Mouse (Mus musculus): ENCODE measurements around the gene 4930404H24Rik. TPM values are rescaled to one million over a fixed set of nuclear protein-coding genes. Genes with fewer than 3 reads are reported as not detected.

4930404H24Rik gene
- polyA plus RNA-seq, 1 experiment, result 4.2 TPM

DNA sequence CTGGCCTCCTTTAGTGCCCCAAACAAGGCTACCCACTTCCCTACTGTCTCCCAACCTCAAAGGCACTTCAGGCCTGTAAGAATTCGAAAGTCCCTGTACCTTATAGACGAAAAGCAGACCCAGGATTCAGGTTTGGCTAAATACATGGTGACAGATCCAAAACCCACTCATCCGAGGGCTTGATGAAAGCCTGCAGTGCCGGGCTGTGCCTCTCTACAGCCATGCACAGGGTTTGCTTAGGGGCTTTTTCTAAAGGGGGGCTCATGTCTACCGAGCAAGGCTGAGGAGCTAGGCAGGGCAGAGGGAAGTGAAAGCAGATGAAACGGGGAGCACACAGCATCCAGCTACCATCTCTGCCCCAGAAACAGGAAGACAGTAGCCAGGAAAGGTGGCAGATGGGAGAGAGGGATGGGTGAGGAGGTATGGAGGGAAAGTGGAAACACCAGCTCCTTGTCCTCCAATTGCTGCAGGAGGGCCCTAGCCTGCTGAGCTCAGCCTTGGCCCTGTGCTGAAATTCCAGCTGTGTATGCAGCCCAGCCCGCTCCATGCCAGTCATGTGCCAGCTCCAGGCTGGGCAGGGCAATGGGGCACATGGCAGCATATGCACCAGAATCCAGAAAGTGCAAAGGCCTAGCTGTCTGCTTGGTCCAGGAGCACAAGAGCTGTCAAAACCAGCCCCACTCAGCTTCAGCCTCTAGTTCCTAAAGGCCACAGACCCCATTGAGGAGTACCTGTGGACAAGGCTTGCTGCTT is 11.3 kb upstream of the 4930404H24Rik start:
- no peak overlapping the region for H3K4me3 ChIP-seq (ENCODE audit: control insufficient read depth, low read depth, low read length)
- TF ChIP-seq CTCF (IDR thresholded peaks at IDR 0.05; ENCODE audit: control insufficient read depth, insufficient read depth, insufficient replicate concordance, low read depth, low read length), result no peak
- no peak for TF ChIP-seq POLR2A (IDR thresholded peaks at IDR 0.05; ENCODE audit: control insufficient read depth, low read depth, low read length)
- no peaks in the 10 kb centered on the region for H3K27me3 ChIP-seq (ENCODE audit: control insufficient read depth, insufficient read depth, low read length)
- H3K27ac ChIP-seq (ENCODE audit: control insufficient read depth, insufficient read depth, low read depth, low read length), result no peak overlapping the region
- H3K36me3 ChIP-seq (ENCODE audit: control insufficient read depth, insufficient read depth, low read length), result no peaks in the 10 kb centered on the region; the same call in none of the 2 replicates
- no peaks in the 10 kb centered on the region; the same call in 1 of the 2 replicates for H3K4me1 ChIP-seq (ENCODE audit: control insufficient read depth, insufficient read depth, low read length)

DNA sequence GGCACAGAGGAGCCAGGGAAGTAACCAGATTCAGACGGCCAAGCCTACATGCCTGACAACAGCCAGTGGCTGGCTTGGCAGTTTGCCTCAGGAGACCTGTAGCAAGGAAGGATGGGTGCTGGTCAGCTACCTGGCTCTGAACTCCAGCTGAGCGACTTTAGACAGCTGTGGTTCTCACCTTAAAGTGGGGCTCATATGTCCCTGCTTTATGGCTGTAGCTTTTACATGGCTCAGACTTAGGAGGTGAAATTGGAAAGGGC is 10.8 kb upstream of the 4930404H24Rik start:
- H3K27ac ChIP-seq (ENCODE audit: control insufficient read depth, insufficient read depth, low read depth, low read length), result no peak overlapping the region
- H3K27me3 ChIP-seq (ENCODE audit: control insufficient read depth, insufficient read depth, low read length), result no peaks in the 10 kb centered on the region
- TF ChIP-seq CTCF (IDR thresholded peaks at IDR 0.05; ENCODE audit: control insufficient read depth, insufficient read depth, insufficient replicate concordance, low read depth, low read length), result no peak
- TF ChIP-seq POLR2A (IDR thresholded peaks at IDR 0.05; ENCODE audit: control insufficient read depth, low read depth, low read length), result no peak
- no peak overlapping the region for H3K4me3 ChIP-seq (ENCODE audit: control insufficient read depth, low read depth, low read length)
- no peaks in the 10 kb centered on the region; the same call in none of the 2 replicates for H3K36me3 ChIP-seq (ENCODE audit: control insufficient read depth, insufficient read depth, low read length)
- H3K4me1 ChIP-seq (ENCODE audit: control insufficient read depth, insufficient read depth, low read length), result no peaks in the 10 kb centered on the region; the same call in 1 of the 2 replicates

DNA sequence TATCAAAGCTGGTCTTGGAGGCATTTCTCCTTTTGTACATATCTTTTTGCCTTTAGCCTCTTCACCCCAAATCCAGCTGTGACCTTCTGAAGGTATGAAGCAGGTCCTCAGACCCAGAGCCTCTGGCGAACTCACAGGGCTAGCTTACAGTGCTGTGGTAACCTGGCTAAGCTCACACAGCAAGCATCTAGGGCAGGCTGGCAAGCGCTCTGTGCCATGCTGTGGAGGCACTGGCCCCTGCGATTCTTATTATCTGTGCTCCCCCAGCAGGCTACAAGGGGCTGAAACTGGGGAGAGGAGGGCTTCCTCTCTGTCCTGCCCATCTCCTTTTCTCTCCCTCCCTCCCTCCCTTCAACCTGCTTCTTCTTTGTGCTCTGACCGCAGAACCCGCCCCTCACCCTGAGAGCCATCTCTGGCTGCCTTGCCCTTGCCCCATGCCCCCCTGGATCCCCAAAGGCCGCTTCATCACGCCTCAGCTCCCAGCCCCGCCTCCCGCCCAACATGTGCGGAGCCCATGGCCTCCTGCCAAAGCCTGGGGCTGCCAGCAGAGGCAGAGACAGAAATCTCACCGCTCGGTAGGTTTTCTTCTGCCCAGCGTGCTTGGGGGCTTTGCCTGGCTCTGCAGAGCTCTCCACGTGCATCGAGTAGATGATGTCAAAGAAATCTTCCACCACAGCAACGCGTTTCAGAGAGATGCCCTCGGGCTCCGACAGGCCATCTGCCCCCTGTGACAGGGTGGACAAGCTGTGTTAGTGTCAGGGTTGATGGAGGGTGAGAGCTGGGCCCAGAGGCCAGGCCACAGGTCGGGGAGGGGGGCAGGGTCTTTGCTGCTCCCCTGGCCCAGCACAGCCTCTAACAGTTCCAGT is 9.2 kb upstream of the 4930404H24Rik start:
- 0 out of 2 replicates have a peak, but pooled peaks have one; percentile 14 for TF ChIP-seq POLR2A (IDR thresholded peaks at IDR 0.05; ENCODE audit: control insufficient read depth, low read depth, low read length)
- no peak for TF ChIP-seq CTCF (IDR thresholded peaks at IDR 0.05; ENCODE audit: control insufficient read depth, insufficient read depth, insufficient replicate concordance, low read depth, low read length)
- no peaks in the 10 kb centered on the region; the same call in 1 of the 2 replicates for H3K36me3 ChIP-seq (ENCODE audit: control insufficient read depth, insufficient read depth, low read length)
- no peak overlapping the region for H3K4me3 ChIP-seq (ENCODE audit: control insufficient read depth, low read depth, low read length)
- H3K27me3 ChIP-seq (ENCODE audit: control insufficient read depth, insufficient read depth, low read length), result no peaks in the 10 kb centered on the region
- H3K4me1 ChIP-seq (ENCODE audit: control insufficient read depth, insufficient read depth, low read length), result no peaks in the 10 kb centered on the region; the same call in 1 of the 2 replicates
- H3K27ac ChIP-seq (ENCODE audit: control insufficient read depth, insufficient read depth, low read depth, low read length), result no peak overlapping the region

DNA sequence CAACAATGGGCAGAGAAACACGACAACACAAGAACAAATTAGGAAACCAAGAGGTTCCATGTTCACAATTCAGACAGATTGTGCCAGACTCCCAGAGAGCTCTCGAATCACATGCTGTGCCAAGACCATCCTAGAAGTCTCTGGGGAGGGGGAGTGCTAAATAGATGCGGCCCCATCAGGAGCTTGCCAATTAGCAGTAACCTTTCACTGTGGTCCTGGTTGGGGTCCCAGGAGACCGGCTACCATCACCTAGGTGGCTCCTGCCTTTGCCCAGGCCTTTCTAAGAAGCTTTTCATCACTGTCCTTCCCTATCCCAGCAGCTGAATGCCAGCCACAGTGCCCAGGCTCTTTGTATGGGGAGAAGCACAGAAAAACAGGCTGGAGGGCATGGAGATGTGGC is 8.5 kb upstream of the 4930404H24Rik start:
- H3K27ac ChIP-seq (ENCODE audit: control insufficient read depth, insufficient read depth, low read depth, low read length), result no peak overlapping the region
- H3K27me3 ChIP-seq (ENCODE audit: control insufficient read depth, insufficient read depth, low read length), result no peaks in the 10 kb centered on the region
- TF ChIP-seq CTCF (IDR thresholded peaks at IDR 0.05; ENCODE audit: control insufficient read depth, insufficient read depth, insufficient replicate concordance, low read depth, low read length), result no peak
- no peak for TF ChIP-seq POLR2A (IDR thresholded peaks at IDR 0.05; ENCODE audit: control insufficient read depth, low read depth, low read length)
- H3K4me1 ChIP-seq (ENCODE audit: control insufficient read depth, insufficient read depth, low read length), result no peaks in the 10 kb centered on the region; the same call in 1 of the 2 replicates
- H3K36me3 ChIP-seq (ENCODE audit: control insufficient read depth, insufficient read depth, low read length), result no peaks in the 10 kb centered on the region; the same call in 1 of the 2 replicates
- H3K4me3 ChIP-seq (ENCODE audit: control insufficient read depth, low read depth, low read length), result no peak overlapping the region

DNA sequence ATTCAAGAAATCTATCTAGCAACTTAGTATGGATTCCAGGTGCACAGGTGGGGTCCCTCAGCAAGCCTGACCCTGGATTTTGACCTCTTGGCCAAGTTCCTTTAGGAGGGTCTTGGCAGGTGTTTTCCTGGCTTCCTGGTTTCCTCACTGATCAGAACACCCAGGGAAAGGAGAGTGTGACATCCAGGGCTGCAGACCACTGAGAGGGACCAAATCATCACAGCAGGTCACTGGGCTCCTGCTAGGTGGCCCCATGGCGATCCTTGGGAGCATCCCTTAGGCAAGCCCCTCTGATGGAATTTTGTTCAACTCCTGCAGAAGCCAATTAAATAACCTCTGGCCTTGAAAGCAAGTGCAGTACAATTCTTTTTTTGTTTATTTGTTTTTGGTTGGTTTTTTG is 2.5 kb upstream of the 4930404H24Rik start:
- peaks cover 18% of the 10 kb centered on the region for H3K4me1 ChIP-seq (ENCODE audit: control insufficient read depth, insufficient read depth, low read length)
- H3K27me3 ChIP-seq (ENCODE audit: control insufficient read depth, insufficient read depth, low read length), result no peaks in the 10 kb centered on the region
- no peak overlapping the region; the same call in 1 of the 2 replicates for H3K4me3 ChIP-seq (ENCODE audit: control insufficient read depth, low read depth, low read length)
- H3K36me3 ChIP-seq (ENCODE audit: control insufficient read depth, insufficient read depth, low read length), result no peaks in the 10 kb centered on the region
- no peak overlapping the region for H3K27ac ChIP-seq (ENCODE audit: control insufficient read depth, insufficient read depth, low read depth, low read length)
- TF ChIP-seq CTCF (IDR thresholded peaks at IDR 0.05; ENCODE audit: control insufficient read depth, insufficient read depth, insufficient replicate concordance, low read depth, low read length), result no peak
- no peak for TF ChIP-seq POLR2A (IDR thresholded peaks at IDR 0.05; ENCODE audit: control insufficient read depth, low read depth, low read length)

DNA sequence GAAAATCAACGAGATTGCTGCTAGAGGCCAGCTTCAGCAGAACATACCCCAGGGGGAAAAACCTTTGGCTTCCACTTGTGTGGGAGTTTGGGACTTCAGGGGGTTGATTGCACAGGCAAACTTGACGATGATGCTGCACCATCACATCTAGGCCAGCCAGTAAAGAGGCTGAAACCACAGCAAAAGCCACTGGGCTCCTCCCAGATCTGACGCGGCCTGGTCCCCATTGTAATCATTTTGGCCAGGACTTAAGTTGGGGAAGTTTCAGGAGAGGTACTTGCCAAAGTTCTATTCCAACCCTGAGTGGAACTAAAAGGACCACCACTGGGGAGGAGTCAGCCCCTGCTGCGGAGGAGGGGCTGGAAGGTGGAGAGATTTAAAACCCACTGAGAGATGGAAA is 1.6 kb upstream of the 4930404H24Rik start:
- no peak overlapping the region for H3K27ac ChIP-seq (ENCODE audit: control insufficient read depth, insufficient read depth, low read depth, low read length)
- H3K27me3 ChIP-seq (ENCODE audit: control insufficient read depth, insufficient read depth, low read length), result no peaks in the 10 kb centered on the region
- TF ChIP-seq CTCF (IDR thresholded peaks at IDR 0.05; ENCODE audit: control insufficient read depth, insufficient read depth, insufficient replicate concordance, low read depth, low read length), result no peak
- TF ChIP-seq POLR2A (IDR thresholded peaks at IDR 0.05; ENCODE audit: control insufficient read depth, low read depth, low read length), result no peak
- no peaks in the 10 kb centered on the region for H3K36me3 ChIP-seq (ENCODE audit: control insufficient read depth, insufficient read depth, low read length)
- peak overlapping the region; percentile 95 for H3K4me3 ChIP-seq (ENCODE audit: control insufficient read depth, low read depth, low read length)
- peaks cover 18% of the 10 kb centered on the region for H3K4me1 ChIP-seq (ENCODE audit: control insufficient read depth, insufficient read depth, low read length)

DNA sequence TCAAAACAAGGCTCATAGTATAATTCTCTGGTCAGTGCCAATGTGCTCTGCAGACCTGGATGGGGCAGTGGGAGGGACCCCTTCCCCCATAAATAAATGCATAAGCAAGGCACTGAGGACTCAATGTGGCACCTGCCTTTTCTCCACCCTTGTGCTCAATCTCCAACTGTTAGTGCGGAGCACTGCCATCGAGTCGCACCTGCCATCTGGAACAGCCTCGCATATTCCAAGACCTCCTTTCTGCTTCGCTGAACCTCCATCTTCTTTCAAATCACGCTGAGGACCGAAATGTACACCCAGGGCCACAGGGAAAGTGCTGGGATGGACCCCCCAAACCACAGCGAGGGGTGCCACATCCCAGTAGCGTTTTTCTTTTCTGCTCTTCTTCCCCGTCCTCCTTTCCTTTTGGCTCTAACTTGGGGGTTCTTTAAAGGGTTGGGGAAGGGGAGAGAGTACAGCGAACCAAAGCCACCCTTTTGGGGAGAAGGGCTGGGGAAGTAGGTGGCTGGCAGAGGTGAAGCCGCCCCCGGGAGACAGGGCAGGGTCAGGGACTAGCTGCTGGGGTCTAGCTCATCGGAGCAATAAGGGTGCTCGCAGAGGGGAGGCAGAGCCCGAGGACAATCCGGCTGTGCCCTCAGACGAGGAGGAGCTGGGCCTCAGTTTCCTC is 945 bp upstream of the 4930404H24Rik start:
- H3K27me3 ChIP-seq (ENCODE audit: control insufficient read depth, insufficient read depth, low read length), result no peaks in the 10 kb centered on the region
- no peaks in the 10 kb centered on the region for H3K36me3 ChIP-seq (ENCODE audit: control insufficient read depth, insufficient read depth, low read length)
- H3K27ac ChIP-seq (ENCODE audit: control insufficient read depth, insufficient read depth, low read depth, low read length), result peak overlapping the region; percentile 94
- peak overlapping the region; percentile 95 for H3K4me3 ChIP-seq (ENCODE audit: control insufficient read depth, low read depth, low read length)
- H3K4me1 ChIP-seq (ENCODE audit: control insufficient read depth, insufficient read depth, low read length), result peaks cover 18% of the 10 kb centered on the region
- TF ChIP-seq CTCF (IDR thresholded peaks at IDR 0.05; ENCODE audit: control insufficient read depth, insufficient read depth, insufficient replicate concordance, low read depth, low read length), result no peak
- TF ChIP-seq POLR2A (IDR thresholded peaks at IDR 0.05; ENCODE audit: control insufficient read depth, low read depth, low read length), result no peak; the same call in 1 of the 2 replicates

Measured in testis, adult 2 months (tissue).